Mouse (Mus musculus) gastrocnemius, postnatal 4 days (tissue): Measurements from ENCODE around the gene Vasn. TPM values are rescaled to one million over a fixed set of nuclear protein-coding genes. Genes with fewer than 3 reads are reported as not detected.

ENCODE experiments used
- DNase-seq, 2 experiments: peaks; one replicate each; pipeline ENCODE4 v3.0.0; 2021 to 2022; ENCODE audit warnings: low spot score in 2 of 2, mixed read lengths in 2 of 2
- total RNA-seq, 2 experiments: library from RNA; stranded (reverse); gene quantifications; 2 replicates each; pipeline ENCODE4 v1.2.3; 2021

Vasn gene
- total RNA-seq, 2 experiments from 2014 or later = 11.7 to 15.1 TPM

DNA sequence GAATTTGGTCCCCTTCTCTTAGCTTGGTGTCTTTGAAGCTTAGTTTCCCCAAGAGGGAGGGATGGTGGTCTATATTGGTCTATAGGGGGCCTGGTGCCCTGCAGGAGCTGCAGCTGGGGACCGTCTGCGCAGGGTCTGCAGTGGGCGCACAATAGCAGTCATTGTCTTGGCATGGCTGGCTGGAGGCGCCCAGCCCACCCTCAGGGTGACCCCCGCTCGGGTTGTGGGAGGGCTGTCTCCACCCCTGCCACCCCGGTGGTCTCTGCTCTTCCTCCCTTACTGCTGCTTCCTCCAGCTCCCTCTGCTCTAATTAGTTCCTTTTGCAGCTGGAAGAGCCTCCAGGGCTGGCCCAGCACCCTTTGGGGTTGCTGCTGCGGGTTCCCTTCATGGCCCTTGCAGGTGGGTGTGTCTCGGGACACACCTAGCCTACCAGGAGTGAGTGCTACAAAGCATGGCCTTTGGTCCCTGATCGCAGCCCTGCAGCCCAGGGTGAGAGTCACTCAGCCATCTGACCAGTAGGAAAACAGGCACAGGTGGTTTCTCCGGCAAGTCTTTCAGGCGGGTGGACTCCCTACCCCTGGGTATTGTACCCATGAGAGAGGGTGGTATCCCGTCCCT lies 34.1 kb upstream of the Vasn start:
- DNase-seq = no peak

DNA sequence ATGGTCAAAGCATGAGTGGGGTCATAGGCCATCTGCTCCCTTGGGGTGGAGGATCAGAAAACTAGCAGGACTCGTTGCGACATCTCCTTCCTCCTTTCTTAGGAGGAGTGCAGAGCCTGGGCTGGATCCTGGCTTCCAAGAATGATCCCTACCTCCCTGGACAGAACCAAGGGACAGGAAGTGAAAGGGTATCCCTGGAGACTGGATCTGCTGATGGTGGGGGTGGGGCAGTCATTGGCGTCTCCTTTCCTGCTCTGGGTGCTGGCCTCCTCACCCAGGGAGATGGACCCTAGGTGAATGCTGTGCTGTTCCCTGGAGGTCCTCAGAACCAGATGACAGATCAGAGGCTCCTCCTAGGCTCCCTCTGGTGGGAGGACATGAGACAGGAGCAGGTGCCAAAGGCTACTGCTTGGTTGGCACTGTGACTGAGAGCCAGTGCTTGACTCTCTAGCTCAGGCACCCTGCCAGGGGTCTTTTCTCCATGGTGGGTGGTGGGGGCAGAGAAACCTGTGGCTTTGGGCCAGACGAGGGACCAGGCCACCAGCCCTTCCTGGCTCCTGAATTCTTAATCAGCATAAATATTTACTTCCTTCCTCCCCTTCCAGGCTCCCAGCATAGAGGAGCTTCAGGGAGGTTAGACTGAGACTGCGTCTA lies 33.2 kb upstream of the Vasn start:
- DNase-seq = peak in 1 of 2 experiments; percentile 42

DNA sequence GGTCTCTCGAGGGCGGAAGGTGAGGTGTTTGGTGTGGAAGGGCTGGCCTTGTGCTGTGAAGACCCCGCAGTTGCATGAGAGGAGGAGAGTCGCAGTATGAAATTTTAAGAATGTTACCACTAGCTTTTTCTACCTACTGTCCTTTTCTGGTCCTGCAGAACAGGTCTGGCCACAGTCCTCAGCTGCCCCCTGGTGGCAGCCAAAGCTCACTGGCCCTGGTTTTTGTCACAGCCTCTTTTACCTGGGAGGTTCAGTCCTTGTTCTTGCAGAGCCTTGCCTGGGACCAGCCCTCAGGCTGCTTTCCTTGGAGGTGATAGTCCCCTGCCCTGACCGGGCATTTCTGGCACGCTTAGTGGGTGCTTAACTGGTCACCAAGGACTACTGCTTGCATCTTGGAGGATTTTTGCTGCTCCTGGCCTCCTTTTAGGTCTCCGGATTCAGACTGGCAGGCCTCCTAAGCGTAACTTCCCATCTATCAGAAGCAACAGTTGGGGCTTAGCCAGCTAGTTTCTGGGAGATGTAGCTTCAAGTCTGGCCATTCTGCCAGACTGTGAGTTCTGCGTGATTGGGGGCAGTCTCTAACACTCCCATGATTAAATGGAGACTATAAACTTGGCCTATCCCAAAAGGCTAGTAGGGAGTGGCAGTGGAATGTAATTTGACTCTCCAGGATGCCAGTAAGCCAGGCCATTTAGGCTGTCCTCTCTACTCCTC lies 31.8 kb upstream of the Vasn start:
- DNase-seq = peak; percentile 62 to 77

DNA sequence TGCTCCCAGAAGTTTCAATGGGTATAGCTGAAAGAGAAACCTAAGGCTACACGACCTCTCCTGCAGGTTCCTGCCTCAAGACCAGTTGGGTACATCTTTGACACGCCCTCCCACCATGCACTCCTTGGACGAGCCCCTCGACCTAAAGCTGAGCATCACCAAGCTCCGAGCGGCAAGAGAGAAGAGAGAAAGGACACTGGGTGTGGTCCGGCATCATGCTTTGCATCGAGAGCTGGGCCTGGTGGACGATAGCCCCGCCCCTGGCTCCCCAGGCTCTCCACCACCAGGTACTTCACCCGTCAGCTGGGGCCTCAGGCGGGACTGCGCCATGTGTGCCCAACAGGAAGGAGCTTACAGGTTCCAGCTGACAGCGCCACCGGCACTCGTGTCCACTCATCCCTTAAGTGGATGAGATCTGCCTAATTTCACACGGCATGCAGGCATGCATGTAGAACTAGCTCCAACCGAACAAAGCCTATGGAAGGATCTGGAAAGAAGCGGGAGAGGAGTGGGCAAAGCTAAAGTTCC lies 31.1 kb upstream of the Vasn start:
- DNase-seq = no peak

DNA sequence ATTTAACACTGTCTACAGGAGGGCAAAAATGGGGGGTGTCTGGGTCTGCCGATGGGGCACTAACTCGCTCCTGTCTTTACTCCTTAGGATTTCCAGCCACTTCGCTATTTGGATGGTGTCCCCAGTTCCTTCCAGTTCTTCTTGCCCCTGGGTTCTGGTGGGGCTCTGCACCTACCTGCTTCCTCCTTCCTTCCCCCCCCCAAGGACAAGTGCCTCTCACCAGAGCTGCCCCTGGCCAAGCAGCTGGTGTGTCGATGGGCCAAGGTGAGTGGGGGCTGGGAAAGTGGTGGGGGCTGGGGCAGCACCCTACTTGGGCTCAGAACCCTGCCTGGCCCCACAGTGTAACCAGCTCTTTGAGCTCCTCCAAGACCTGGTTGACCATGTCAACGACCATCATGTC lies 28.5 kb upstream of the Vasn start:
- no peak for DNase-seq

DNA sequence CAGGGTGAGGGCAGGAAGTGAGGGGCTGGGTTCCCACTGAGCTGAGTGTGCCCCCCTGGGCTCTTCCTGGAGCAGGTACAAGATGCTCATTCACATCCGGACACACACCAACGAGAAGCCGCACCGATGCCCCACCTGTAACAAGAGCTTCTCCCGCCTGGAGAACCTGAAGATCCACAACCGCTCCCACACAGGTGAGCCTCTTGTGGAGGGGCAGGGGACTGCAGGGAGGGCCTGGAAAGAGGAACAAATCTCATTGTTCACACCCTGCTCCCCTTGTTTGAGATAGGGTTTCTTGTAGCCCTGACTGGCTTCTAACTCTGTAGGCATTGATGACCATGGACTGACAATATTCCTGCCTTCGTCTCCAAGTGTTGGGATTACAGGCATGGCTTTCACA lies 28.1 kb upstream of the Vasn start:
- no peak for DNase-seq

DNA sequence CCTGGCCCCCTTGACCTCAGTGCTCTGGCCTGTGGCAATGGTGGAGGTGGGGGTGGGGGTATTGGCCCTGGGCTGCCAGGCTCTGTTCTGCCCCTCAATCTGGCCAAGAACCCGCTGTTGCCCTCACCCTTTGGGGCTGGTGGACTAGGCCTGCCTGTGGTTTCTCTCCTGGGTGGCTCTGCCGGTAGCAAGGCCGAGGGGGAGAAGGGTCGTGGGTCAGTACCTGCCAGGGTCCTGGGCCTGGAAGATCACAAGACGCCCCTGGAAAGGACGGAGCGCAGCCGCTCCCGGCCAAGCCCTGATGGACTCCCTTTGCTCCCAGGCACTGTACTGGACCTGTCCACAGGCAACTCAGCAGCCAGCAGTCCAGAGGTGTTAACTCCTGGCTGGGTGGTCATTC lies 26.0 kb upstream of the Vasn start:
- DNase-seq = no peak

DNA sequence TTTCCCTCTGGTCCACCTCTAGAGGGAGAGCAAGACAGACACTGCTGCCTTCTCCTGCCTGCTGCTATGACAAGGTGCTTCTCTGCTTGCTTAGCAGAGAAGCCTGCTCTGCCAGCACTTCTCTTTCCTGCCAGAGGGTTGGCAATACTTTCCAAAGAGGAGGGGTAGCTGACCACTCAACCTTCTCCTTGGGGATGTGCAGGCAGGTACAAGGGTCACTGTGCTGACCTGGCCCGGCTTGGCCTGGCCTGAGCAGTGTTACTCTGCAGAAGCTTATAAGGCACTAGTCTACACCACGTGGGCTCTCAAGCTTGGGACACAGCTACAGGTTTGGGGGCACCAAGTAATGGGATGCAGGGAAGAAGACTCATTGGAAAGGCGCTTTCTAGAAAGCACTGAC lies 25.1 kb upstream of the Vasn start:
- no peak for DNase-seq

DNA sequence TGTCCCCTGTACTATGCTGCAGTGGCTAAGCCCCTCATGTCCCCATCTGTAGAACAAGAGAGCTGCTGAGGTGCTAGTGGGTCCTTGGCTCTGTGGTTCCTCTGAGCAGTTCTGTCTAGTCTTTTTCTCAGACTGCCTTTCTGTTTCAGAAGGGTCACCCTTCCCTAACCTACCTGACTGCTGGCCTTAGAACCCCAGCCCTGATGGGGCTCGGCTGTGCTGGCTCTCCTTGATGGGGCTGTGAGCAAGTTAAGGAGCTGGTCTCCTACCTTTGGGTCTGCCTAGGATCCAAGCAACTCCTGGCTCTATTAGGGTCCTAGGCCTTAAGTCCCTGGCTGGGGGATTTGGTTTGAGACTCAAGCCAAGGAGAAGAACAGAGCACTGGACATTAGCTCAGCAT lies 24.4 kb upstream of the Vasn start:
- no peak for DNase-seq

DNA sequence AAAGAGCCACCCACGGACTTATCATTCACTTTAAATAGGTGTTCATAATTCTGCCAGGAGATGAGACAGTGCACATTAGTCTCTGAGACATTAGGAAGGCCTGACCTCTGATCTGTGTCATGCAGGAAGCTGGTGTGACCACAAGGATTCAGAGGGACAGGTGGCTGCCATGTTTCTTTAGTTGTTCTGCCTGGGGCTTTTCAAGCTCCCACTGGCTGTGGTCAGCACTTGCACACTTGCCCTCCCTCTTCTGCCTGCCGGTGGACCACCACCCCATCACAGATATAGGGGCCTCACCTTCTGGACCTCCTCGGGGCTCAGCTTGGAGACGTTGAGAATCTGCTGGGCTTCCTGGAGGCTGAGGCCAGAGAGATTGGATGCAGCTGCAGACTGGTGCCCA lies 22.9 kb upstream of the Vasn start:
- no peak for DNase-seq

DNA sequence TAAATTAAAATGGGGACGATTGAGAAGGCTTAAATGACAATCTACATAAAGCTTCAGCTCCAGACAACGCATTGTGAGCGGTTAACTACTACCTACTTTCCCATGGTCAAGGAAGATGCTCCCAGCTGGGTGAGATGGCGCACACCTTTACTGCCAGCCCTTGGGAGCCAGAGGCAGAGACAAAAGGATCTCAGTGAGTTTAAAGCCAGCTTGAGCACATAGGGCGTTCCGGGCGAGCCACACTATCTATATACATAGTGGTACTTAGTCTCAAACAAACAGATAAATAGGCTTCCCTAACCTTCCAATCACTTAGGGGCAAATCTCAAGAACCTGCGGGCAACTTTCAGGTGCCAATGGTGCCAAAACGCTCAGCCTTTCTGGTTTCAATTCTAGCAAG lies 15.7 kb upstream of the Vasn start:
- DNase-seq = no peak

DNA sequence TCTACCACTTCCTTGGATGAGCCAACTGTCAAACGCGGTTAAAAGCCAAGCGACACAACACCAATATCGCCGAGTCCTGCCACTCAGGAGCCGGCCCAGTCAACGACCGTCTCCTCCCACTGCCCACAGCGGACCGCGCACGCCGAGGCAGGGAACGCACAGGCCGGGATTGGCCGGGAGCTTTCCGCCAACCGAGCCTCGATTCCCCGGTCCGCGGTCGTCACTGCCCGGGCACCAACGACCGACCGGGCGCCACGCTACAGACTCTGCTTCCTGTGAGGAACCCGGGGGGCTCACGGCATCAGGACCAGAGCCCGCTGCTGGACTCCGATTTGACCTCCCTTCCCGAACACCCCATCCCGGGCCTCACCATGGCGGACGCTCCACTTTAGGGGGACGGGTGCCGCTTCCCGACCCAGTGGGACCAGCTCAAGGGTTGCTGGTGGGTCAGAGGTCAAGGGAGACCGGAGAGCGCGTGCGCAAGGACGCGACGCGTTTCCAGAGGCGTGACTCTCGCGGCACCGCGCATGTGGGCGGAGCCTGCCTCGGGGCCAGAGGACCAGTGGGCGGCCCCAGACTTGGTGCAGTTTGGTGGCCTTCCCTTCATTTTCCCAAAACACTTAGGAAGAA lies 15.1 kb upstream of the Vasn start, which contains the start of gene Pam16:
Gene Pam16, minus strand, starts transcription at position 508 of the 630 bp plus-strand sequence.
- DNase-seq = peak; percentile 86 to 93

DNA sequence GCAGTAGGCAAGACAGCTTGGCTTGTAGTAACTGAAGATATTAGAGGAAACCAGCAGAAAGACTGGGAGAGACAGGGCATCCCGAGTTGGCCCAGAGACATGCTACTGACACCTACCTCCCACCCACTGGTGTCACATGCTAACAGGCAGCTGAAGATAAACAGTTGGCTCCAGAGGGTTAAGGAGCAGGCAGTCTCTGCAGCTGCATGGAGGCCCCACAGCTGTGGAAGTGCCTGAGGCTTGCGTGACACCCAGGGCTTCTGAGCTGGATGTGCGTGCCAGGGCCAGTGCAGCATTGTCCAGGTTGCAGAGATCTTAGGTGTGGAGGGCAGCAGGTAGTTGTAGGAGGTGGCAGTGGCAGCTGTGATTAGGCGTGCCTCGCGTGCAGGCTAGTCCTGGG lies 12.6 kb upstream of the Vasn start:
- no peak for DNase-seq

DNA sequence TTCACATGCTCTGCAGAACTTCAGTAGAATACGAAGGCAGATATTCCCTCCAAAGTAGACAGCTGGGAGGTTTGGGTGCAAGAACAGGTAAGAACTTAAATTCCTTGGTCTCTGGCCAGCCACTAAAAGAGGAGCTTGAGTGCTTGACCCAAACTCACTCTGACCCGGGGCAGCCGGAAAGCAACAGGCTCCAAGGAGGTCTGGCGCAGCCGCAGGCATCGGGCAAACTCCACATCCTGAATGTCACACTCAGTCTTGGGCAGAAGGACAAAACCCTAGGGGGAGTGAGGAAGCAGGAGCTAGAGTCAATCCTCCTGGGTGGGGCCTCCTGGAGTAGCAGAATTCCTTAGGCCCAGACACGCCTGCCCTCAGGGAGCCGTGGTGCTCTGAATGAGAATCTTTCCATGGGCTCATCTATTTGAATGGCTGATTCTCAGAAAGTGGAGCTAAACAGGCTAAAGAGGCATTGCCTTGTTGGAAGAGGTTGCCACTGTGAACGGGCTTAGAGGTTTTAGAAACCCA lies 10.8 kb upstream of the Vasn start:
- no peak for DNase-seq

DNA sequence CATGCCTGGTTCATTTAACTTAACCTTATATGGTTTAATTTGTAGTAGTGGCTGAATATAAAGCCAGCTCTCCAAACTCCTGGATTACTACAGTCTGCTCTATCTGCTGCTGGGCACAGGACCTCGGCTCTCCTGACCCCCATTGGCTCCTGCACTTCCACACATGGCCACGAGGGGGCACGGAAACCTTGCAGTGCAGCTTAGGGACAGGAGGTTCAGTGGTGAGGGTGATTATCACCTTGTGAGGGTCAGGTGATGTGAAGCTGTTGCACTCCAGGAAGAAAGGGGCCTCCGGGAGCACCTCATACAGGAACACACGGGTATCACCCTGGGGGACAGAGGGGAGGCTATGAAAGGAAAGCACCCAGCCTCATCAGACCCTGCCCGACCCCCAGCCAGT lies 9.8 kb upstream of the Vasn start:
- DNase-seq = peak; percentile 77 to 84

DNA sequence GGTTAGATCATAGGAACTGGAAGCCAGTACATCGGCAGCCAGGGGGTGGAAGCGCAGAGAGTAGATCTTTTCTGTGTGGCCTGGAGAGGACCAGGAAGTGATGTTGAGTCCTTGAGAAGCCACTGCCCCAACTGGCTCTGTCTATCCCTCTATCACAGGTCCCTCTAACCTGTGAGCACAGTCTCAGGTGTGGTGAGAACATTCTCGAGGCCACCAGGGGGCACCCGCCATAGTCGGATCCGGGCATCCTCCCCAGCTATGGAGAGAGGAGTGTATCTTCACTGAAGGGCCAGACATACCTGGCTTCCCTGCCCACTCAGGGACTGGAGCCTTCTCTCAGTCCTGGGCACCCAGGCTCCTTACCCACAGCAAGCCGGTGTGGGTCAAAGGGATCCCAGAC lies 7.7 kb upstream of the Vasn start:
- no peak for DNase-seq

DNA sequence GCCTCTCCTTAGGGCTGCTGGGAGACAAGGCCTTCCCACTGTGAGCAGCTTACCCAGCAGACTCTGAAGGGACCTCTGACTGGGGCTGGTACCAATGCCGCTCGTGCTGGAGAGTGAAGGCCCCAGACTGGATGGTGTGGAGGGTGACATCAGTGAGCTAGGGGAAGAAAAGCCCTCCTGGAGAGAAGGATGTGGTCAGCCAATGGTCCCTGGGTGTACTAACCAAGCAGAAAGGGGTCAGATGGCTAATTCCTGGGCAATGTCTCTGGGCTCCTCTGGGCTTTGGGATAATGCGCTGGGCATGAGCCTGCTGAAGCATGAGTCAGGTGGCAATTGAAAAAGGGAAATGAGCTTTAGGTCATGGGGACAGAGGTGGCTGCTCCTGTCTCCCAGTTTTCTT lies 6.1 kb upstream of the Vasn start:
- DNase-seq = no peak

DNA sequence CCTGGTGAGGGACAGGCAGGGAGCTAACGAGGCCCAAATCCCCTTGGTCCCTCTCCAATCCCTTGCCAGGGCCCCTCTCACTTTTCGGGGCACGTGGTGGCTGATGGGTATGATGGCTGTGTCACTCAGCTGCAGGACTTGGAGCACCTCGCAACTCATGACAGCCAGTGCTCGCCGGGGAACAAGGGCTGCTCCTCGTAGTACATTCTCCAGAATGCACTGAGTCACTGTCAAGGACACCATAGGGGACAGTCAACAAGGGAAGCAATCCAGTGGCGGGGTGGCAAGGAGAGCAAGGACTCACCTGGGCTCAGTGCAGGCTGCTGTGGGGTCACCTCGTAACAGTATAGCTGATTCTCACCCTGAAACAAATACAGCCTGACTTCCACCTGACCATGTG lies 5.1 kb upstream of the Vasn start:
- DNase-seq = no peak

DNA sequence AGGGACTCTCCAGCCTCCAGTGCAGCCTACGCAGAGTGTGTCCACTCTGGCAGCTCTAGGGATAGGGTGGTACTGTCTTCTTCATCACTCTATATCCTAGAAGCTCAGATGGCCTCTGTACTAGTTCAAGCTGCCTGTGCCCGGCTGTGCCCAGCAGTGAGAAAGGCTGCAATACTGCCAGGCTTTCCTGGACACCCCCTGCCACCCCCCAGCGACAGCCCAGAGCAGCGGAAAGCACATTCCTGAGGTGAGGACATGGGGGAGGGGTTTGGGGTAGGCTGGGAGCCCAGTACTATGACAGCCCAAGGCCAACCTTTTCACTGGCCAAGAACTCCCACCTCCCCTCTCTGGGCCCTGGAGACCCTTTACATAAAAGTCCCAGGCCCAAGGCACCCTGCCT lies 4.0 kb upstream of the Vasn start:
- no peak for DNase-seq

DNA sequence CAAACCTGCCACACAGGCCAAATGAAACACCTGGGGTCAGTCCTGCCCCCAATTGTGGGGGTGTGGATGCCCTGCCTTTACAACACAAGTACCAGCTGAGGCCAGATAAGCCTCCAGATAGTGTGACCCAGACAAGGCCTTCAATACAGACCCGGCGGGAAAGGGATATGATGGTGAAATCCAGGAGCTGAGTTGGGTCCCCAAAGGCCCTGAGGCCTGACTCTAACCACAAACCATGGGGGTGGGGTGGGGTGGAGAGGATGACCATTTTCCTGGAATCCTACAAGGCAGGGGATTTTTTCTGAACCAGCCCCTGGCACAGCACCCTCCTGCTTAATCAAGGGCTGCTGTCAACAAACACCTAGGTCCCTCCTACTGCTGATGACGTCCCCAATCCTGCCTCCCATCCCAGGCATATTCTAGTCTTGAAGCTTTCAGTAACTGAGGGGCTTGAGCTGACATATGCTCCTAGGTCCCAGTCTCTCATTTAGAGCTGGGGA lies 800 bp upstream of the Vasn start:
- DNase-seq = no peak

DNA sequence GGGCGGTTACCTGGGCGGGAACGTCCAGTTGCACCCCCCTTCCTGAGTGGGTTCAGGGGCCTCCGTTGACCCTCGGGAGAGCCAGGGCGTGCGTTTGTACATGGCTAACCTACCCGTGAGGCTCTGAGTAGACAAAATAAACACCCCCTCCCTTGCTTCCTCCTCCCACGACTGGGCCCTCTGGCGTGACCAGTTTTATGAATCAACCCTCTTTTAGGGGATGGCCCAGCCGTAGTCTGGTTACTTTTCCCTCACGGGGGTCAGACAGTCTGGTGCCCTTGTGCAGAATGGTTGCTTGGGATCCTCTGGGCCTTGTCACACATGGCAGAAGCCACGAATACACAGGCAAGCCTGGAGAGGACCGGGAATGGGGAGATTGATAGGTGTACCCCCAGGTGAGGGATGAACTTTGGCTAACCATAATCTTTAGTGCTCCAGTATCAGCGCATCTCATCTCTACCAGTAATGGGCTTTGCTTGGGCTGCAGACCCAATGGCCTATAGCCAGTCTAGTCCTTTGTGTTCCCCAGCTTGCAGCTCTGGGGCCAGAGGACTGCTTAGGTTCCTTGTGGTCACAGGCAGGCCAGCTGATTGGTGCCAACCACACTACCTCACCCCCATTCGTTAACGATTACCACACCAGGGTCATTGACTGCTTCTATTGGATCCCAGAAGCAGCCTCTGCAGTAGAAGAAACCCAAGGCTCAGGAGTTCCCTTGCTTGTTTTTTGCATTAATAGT lies 695 bp downstream of the Vasn start:
- no peak for DNase-seq
